9 mouse cellular contexts compared by ENCODE assay signal in genomic region chr7:127712461-127713385, GRCm38 (mm10). TPM values are rescaled to one million over a fixed set of nuclear protein-coding genes. Genes with fewer than 3 reads are reported as not detected.
DNase-seq lines count a peak whose midpoint lies in the region.
"Had no signal": no experiment of that assay in that cellular context is flagged by ENCODE, and none has a peak within 500 bp of the region (broad histone marks: within the 10 kb centered on the region; RNA-seq: fewer than 3 reads in every experiment).

TSS of gene Ctf1 (plus strand) at chr7:127712736.

- no peaks in the 10 kb centered on the region for H3K9me3 ChIP-seq in hindbrain, embryonic 10.5 days

- H3K4me1 ChIP-seq in hindbrain, embryonic 10.5 days (replicated peaks): peaks cover 69% of the 10 kb centered on the region

- H3K4me3 ChIP-seq in hindbrain, embryonic 10.5 days: peak within 1 kb of the TSS; percentile 49

- H3K27ac ChIP-seq in hindbrain, embryonic 10.5 days: peak within 1 kb of the TSS; percentile 88

- peaks cover 8% of the 10 kb centered on the region for H3K27me3 ChIP-seq in hindbrain, embryonic 10.5 days (ENCODE audit: insufficient read depth, poor library complexity, severe bottlenecking)

- 1% methylated on average over 28 of the region's 28 CpGs for WGBS in hindbrain, embryonic 10.5 days

- peak; percentile 93 for DNase-seq in Muller cell, postnatal 12 days (ENCODE audit: inconsistent ontology term)
- DNase-seq in cerebellum, adult 8-10 months: peak; percentile 76
- peak; percentile 63 to 75 for DNase-seq in frontal cortex, postnatal 10 days (ENCODE audit: low spot score in 2 of 2)
- DNase-seq in hindbrain, embryonic 10.5 days (ENCODE audit: low spot score): peak; percentile 85
- DNase-seq in layer of hippocampus, postnatal 14 days (ENCODE audit: low spot score in 2 of 2): peak; percentile 67 to 81
- peak; percentile 92 for DNase-seq in lung, postnatal 10 days
- peak; percentile 71 for DNase-seq in ovary, postnatal 36 days (ENCODE audit: low spot score)
- peak; percentile 83 for DNase-seq in thymus, postnatal 4 days

- H3K36me3 ChIP-seq in hindbrain, embryonic 10.5 days: no peaks in the 10 kb centered on the region

RNA-seq across cellular contexts. Expression of gene Ctf1, which starts in this region (rescaled TPM):
- polyA plus RNA-seq in hindbrain, embryonic 10.5 days (2016; fragmentation: Nextera tagmentation; extraction: Ambion mirVana): 5.1 and 5.8 TPM in 2 replicates
- 1 to 10 TPM; 3.2 to 5.4 TPM for total RNA-seq in layer of hippocampus, postnatal 14 days (2021)
- total RNA-seq: neutrophil, adult 5-6 weeks had no signal

Comparison
In these comparisons a context has a peak if more than half of its experiments do, and no peak if none do; other contexts are left out.
1. Peak in every context shown above with its lines: DNase-seq, H3K4me3 ChIP-seq and H3K27ac ChIP-seq.